Mouse (Mus musculus): ENCODE measurements around the gene Osm. TPM values are rescaled to one million over a fixed set of nuclear protein-coding genes. Genes with fewer than 3 reads are reported as not detected.

Osm gene
- polyA plus RNA-seq, 1 experiment = 5.1 TPM

- H3K27ac ChIP-seq (ENCODE audit: control insufficient read depth, insufficient read depth, low read depth, low read length, poor library complexity) = no peak overlapping the region
- TF ChIP-seq CTCF (IDR thresholded peaks at IDR 0.05; ENCODE audit: control insufficient read depth, insufficient read depth, low read length) (no peak), POLR2A (IDR thresholded peaks at IDR 0.05; ENCODE audit: borderline replicate concordance, control insufficient read depth, low read depth, low read length) (no peak)
- H3K4me1 ChIP-seq (ENCODE audit: control insufficient read depth, insufficient read depth, low read length) = peaks cover 2% of the 10 kb centered on the region
- WGBS = 75% methylated on average over 3 of the region's 3 CpGs
- H3K4me3 ChIP-seq (replicated peaks; ENCODE audit: control insufficient read depth, low read depth, low read length) = no peak overlapping the region
Observed at GRCm38 (mm10) chr11:4249151-4249550, 12.9 kb downstream of the Osm start.

GRCm38 (mm10) chr11:4250290-4250689, 14.1 kb downstream of the Osm start:
- H3K4me1 ChIP-seq (ENCODE audit: control insufficient read depth, insufficient read depth, low read length) = peaks cover 2% of the 10 kb centered on the region
- no peak for TF ChIP-seq CTCF (IDR thresholded peaks at IDR 0.05; ENCODE audit: control insufficient read depth, insufficient read depth, low read length)
- no peak for TF ChIP-seq POLR2A (IDR thresholded peaks at IDR 0.05; ENCODE audit: borderline replicate concordance, control insufficient read depth, low read depth, low read length)
- H3K27ac ChIP-seq (ENCODE audit: control insufficient read depth, insufficient read depth, low read depth, low read length, poor library complexity) = no peak overlapping the region
- H3K4me3 ChIP-seq (replicated peaks; ENCODE audit: control insufficient read depth, low read depth, low read length) = no peak overlapping the region
- 46% methylated on average over 7 of the region's 7 CpGs for WGBS

GRCm38 (mm10) chr11:4251376-4251775, 15.2 kb downstream of the Osm start:
- peaks cover 2% of the 10 kb centered on the region for H3K4me1 ChIP-seq (ENCODE audit: control insufficient read depth, insufficient read depth, low read length)
- TF ChIP-seq POLR2A (IDR thresholded peaks at IDR 0.05; ENCODE audit: borderline replicate concordance, control insufficient read depth, low read depth, low read length) (no peak), CTCF (IDR thresholded peaks at IDR 0.05; ENCODE audit: control insufficient read depth, insufficient read depth, low read length) (no peak)
- 3% methylated on average over 3 of the region's 3 CpGs for WGBS
- no peak overlapping the region for H3K4me3 ChIP-seq (replicated peaks; ENCODE audit: control insufficient read depth, low read depth, low read length)
- H3K27ac ChIP-seq (ENCODE audit: control insufficient read depth, insufficient read depth, low read depth, low read length, poor library complexity) = no peak overlapping the region

- no peak overlapping the region for H3K27ac ChIP-seq (ENCODE audit: control insufficient read depth, insufficient read depth, low read depth, low read length, poor library complexity)
- H3K4me1 ChIP-seq (ENCODE audit: control insufficient read depth, insufficient read depth, low read length) = peaks cover 2% of the 10 kb centered on the region
- WGBS = 69% methylated on average over 2 of the region's 2 CpGs
- TF ChIP-seq POLR2A (IDR thresholded peaks at IDR 0.05; ENCODE audit: borderline replicate concordance, control insufficient read depth, low read depth, low read length) (no peak), CTCF (IDR thresholded peaks at IDR 0.05; ENCODE audit: control insufficient read depth, insufficient read depth, low read length) (no peak)
- no peak overlapping the region for H3K4me3 ChIP-seq (replicated peaks; ENCODE audit: control insufficient read depth, low read depth, low read length)
Observed at GRCm38 (mm10) chr11:4252886-4253285, 16.7 kb downstream of the Osm start.

- Histone ChIP-seq H3K4me3 (replicated peaks; ENCODE audit: control insufficient read depth, low read depth, low read length) (no peak within 1 kb of the TSS), H3K4me1 (ENCODE audit: control insufficient read depth, insufficient read depth, low read length) (peaks cover 3% of the 10 kb centered on the region; the same call in 1 of the 2 replicates), H3K27ac (ENCODE audit: control insufficient read depth, insufficient read depth, low read depth, low read length, poor library complexity) (no peak within 1 kb of the TSS; the same call in 1 of the 2 replicates)
- WGBS = 67% methylated on average over 11 of the region's 11 CpGs
- TF ChIP-seq POLR2A (IDR thresholded peaks at IDR 0.05; ENCODE audit: borderline replicate concordance, control insufficient read depth, low read depth, low read length) (no peak), CTCF (IDR thresholded peaks at IDR 0.05; ENCODE audit: control insufficient read depth, insufficient read depth, low read length) (no peak)
Observed at GRCm38 (mm10) chr11:4256846-4257607, 20.8 kb downstream of the Osm start, which contains the start of gene Lif. TSS of gene Lif (plus strand) at chr11:4257557.

GRCm38 (mm10) chr11:4257756-4258155, 21.5 kb downstream of the Osm start:
- TF ChIP-seq POLR2A (IDR thresholded peaks at IDR 0.05; ENCODE audit: borderline replicate concordance, control insufficient read depth, low read depth, low read length) (no peak), CTCF (IDR thresholded peaks at IDR 0.05; ENCODE audit: control insufficient read depth, insufficient read depth, low read length) (no peak)
- Histone ChIP-seq H3K4me3 (replicated peaks; ENCODE audit: control insufficient read depth, low read depth, low read length) (no peak overlapping the region), H3K27ac (ENCODE audit: control insufficient read depth, insufficient read depth, low read depth, low read length, poor library complexity) (no peak overlapping the region; the same call in 1 of the 2 replicates), H3K4me1 (ENCODE audit: control insufficient read depth, insufficient read depth, low read length) (peaks cover 3% of the 10 kb centered on the region; the same call in 1 of the 2 replicates)
- WGBS = 70% methylated on average over 5 of the region's 5 CpGs

- no peak overlapping the region for H3K4me3 ChIP-seq (replicated peaks; ENCODE audit: control insufficient read depth, low read depth, low read length)
- peaks cover 3% of the 10 kb centered on the region; the same call in 1 of the 2 replicates for H3K4me1 ChIP-seq (ENCODE audit: control insufficient read depth, insufficient read depth, low read length)
- no peak overlapping the region for H3K27ac ChIP-seq (ENCODE audit: control insufficient read depth, insufficient read depth, low read depth, low read length, poor library complexity)
- WGBS = 1% methylated on average over 7 of the region's 7 CpGs
- TF ChIP-seq CTCF (IDR thresholded peaks at IDR 0.05; ENCODE audit: control insufficient read depth, insufficient read depth, low read length) (peak; percentile 97), POLR2A (IDR thresholded peaks at IDR 0.05; ENCODE audit: borderline replicate concordance, control insufficient read depth, low read depth, low read length) (no peak)
Observed at GRCm38 (mm10) chr11:4258657-4259082, 22.4 kb downstream of the Osm start.

GRCm38 (mm10) chr11:4260463-4261187, 24.4 kb downstream of the Osm start:
- WGBS = 3% methylated on average over 14 of the region's 14 CpGs
- TF ChIP-seq CTCF (IDR thresholded peaks at IDR 0.05; ENCODE audit: control insufficient read depth, insufficient read depth, low read length) = peak; percentile 28; the same call in 1 of the 2 replicates
- no peak for TF ChIP-seq POLR2A (IDR thresholded peaks at IDR 0.05; ENCODE audit: borderline replicate concordance, control insufficient read depth, low read depth, low read length)
- peak overlapping the region; percentile 19; the same call in 1 of the 2 replicates for H3K27ac ChIP-seq (ENCODE audit: control insufficient read depth, insufficient read depth, low read depth, low read length, poor library complexity)
- peaks cover 3% of the 10 kb centered on the region; the same call in 1 of the 2 replicates for H3K4me1 ChIP-seq (ENCODE audit: control insufficient read depth, insufficient read depth, low read length)
- H3K4me3 ChIP-seq (replicated peaks; ENCODE audit: control insufficient read depth, low read depth, low read length) = peak overlapping the region; percentile 38
